Mouse (Mus musculus) brain, adult 2 months (tissue): ENCODE data around the gene Meox1.
A peak's percentile ranks its signal among the peaks of the same experiment; 100 is the strongest.

ENCODE experiments used
- DNase-seq: peaks from one replicate; pipeline ENCODE4 v3.0.0; 2011; ENCODE audit warnings: low read depth, low spot score

Meox1 gene

GRCm38 (mm10) chr11:101898328-101898727 lies 4.2 kb upstream of the Meox1 start:
- no peak for DNase-seq

- DNase-seq, result no peak
Observed at GRCm38 (mm10) chr11:101896546-101897361, 2.6 kb upstream of the Meox1 start.

- DNase-seq, result no peak
Observed at GRCm38 (mm10) chr11:101893560-101893959, 614 bp downstream of the Meox1 start.

- no peak for DNase-seq
Observed at GRCm38 (mm10) chr11:101891451-101891850, 2.7 kb downstream of the Meox1 start.

- DNase-seq, result no peak
Observed at GRCm38 (mm10) chr11:101889781-101890180, 4.4 kb downstream of the Meox1 start.

- peak; percentile 55 for DNase-seq
Observed at GRCm38 (mm10) chr11:101888820-101889219, 5.4 kb downstream of the Meox1 start.

GRCm38 (mm10) chr11:101886436-101886835 lies 7.7 kb downstream of the Meox1 start:
- no peak for DNase-seq

- no peak for DNase-seq
Observed at GRCm38 (mm10) chr11:101885881-101886319, 8.3 kb downstream of the Meox1 start.

GRCm38 (mm10) chr11:101885232-101885631 lies 8.9 kb downstream of the Meox1 start:
- no peak for DNase-seq

- DNase-seq, result peak; percentile 42
Observed at GRCm38 (mm10) chr11:101883911-101884310, 10.3 kb downstream of the Meox1 start.

GRCm38 (mm10) chr11:101882500-101883290 lies 11.5 kb downstream of the Meox1 start:
- DNase-seq, result no peak

GRCm38 (mm10) chr11:101881604-101882071 lies 12.5 kb downstream of the Meox1 start:
- no peak for DNase-seq

GRCm38 (mm10) chr11:101881185-101881584 lies 13.0 kb downstream of the Meox1 start:
- DNase-seq, result no peak

- no peak for DNase-seq
Observed at GRCm38 (mm10) chr11:101879672-101880071, 14.5 kb downstream of the Meox1 start.

GRCm38 (mm10) chr11:101878696-101879095 lies 15.5 kb downstream of the Meox1 start:
- peak; percentile 50 for DNase-seq

- DNase-seq, result peak; percentile 46
Observed at GRCm38 (mm10) chr11:101874978-101875377, 19.2 kb downstream of the Meox1 start.

- DNase-seq, result peak; percentile 27
Observed at GRCm38 (mm10) chr11:101873909-101874308, 20.3 kb downstream of the Meox1 start.

- DNase-seq, result no peak
Observed at GRCm38 (mm10) chr11:101871435-101871834, 22.7 kb downstream of the Meox1 start.

- DNase-seq, result peak; percentile 81
Observed at GRCm38 (mm10) chr11:101870067-101870765, 24.0 kb downstream of the Meox1 start.

- DNase-seq, result no peak
Observed at GRCm38 (mm10) chr11:101867513-101868052, 26.6 kb downstream of the Meox1 start.

- no peak for DNase-seq
Observed at GRCm38 (mm10) chr11:101858742-101859141, 35.4 kb downstream of the Meox1 start.
